Mouse (Mus musculus) liver, embryonic 13.5 days (tissue): ENCODE data around the gene Fmo6. TPM values are rescaled to one million over a fixed set of nuclear protein-coding genes. Genes with fewer than 3 reads are reported as not detected.

ENCODE experiments used
- ATAC-seq: fragments of 200-750 bp; cut with Nextera tagmentation; 2 replicates; pipeline ENCODE4 v1.8.0; 2017; ENCODE audit warnings: low read depth, mild to moderate bottlenecking, moderate number of reproducible peaks, moderate library complexity
- DNase-seq: peaks from one replicate; pipeline ENCODE4 v3.0.0; 2022
- H3K27ac ChIP-seq: fragments of 300-500 bp; sonication (generic); 2 replicates; pipeline ENCODE4 v1.5.1; 2015; ENCODE audit warnings: moderate library complexity, mild to moderate bottlenecking, inconsistent platforms
- H3K27me3 ChIP-seq: fragments of 300-500 bp; sonication (generic); 2 replicates; pipeline ENCODE4 v1.6.1; 2015; ENCODE audit warnings: mild to moderate bottlenecking, inconsistent platforms
- H3K36me3 ChIP-seq: fragments of 300-500 bp; sonication (generic); 2 replicates; pipeline ENCODE4 v1.6.1; 2015; ENCODE audit warnings: mild to moderate bottlenecking, inconsistent platforms
- H3K4me1 ChIP-seq: fragments of 300-500 bp; sonication (generic); replicated peaks from 2 replicates; pipeline ENCODE4 v1.6.1; 2015; ENCODE audit warnings: inconsistent platforms
- H3K4me2 ChIP-seq: fragments of 300-500 bp; sonication (generic); 2 replicates; pipeline ENCODE4 v1.6.1; 2015; ENCODE audit warnings: inconsistent platforms, mild to moderate bottlenecking, moderate library complexity
- H3K4me3 ChIP-seq: fragments of 300-500 bp; sonication (generic); replicated peaks from 2 replicates; pipeline ENCODE4 v1.5.1; 2015; ENCODE audit warnings: mild to moderate bottlenecking, inconsistent platforms
- H3K9ac ChIP-seq: fragments of 300-500 bp; sonication (generic); 2 replicates; pipeline ENCODE4 v1.6.1; 2015; ENCODE audit warnings: mild to moderate bottlenecking, inconsistent platforms
- H3K9me3 ChIP-seq: fragments of 300-500 bp; sonication (generic); replicated peaks from 2 replicates; pipeline ENCODE4 v1.6.1; 2016; ENCODE audit warnings: inconsistent platforms
- WGBS: fragments of 180-500 bp; shearing (Covaris S2); methylation state at CpG from one replicate; pipeline ENCODE4 v1.1.7; 2015; ENCODE audit not compliant: insufficient replicate concordance; 5-methylcytosine and 5-hydroxymethylcytosine counted together
- polyA plus RNA-seq: library from polyadenylated mRNA; unstranded; fragments of >200 nt; fragmentation: Nextera tagmentation; extraction: Ambion mirVana; gene quantifications from 2 replicates; pipeline ENCODE4 v1.2.1, GENCODE M21; 2015

Gene Fmo6
- polyA plus RNA-seq, 1 experiment from 2014 or later: not detected

GRCm38 (mm10) chr1:162912085-162912484 is 25.2 kb downstream of the Fmo6 start:
- no peak overlapping the region for H3K9ac ChIP-seq
- DNase-seq: no peak
- H3K27ac ChIP-seq: no peak overlapping the region
- no peaks in the 10 kb centered on the region for H3K4me1 ChIP-seq
- H3K9me3 ChIP-seq: no peaks in the 10 kb centered on the region
- H3K4me3 ChIP-seq: no peak overlapping the region
- ATAC-seq: no peak
- H3K36me3 ChIP-seq: no peaks in the 10 kb centered on the region
- H3K4me2 ChIP-seq: no peak overlapping the region
- H3K27me3 ChIP-seq: no peaks in the 10 kb centered on the region

GRCm38 (mm10) chr1:162901879-162902278 is 35.4 kb downstream of the Fmo6 start:
- Histone ChIP-seq H3K36me3 (no peaks in the 10 kb centered on the region), H3K9me3 (no peaks in the 10 kb centered on the region), H3K27me3 (no peaks in the 10 kb centered on the region), H3K27ac (no peak overlapping the region), H3K4me1 (no peaks in the 10 kb centered on the region), H3K4me2 (no peak overlapping the region), H3K4me3 (no peak overlapping the region), H3K9ac (no peak overlapping the region)
- DNase-seq (no peak), ATAC-seq (no peak)
- WGBS: 69% methylated on average over 4 of the region's 4 CpGs

DNA sequence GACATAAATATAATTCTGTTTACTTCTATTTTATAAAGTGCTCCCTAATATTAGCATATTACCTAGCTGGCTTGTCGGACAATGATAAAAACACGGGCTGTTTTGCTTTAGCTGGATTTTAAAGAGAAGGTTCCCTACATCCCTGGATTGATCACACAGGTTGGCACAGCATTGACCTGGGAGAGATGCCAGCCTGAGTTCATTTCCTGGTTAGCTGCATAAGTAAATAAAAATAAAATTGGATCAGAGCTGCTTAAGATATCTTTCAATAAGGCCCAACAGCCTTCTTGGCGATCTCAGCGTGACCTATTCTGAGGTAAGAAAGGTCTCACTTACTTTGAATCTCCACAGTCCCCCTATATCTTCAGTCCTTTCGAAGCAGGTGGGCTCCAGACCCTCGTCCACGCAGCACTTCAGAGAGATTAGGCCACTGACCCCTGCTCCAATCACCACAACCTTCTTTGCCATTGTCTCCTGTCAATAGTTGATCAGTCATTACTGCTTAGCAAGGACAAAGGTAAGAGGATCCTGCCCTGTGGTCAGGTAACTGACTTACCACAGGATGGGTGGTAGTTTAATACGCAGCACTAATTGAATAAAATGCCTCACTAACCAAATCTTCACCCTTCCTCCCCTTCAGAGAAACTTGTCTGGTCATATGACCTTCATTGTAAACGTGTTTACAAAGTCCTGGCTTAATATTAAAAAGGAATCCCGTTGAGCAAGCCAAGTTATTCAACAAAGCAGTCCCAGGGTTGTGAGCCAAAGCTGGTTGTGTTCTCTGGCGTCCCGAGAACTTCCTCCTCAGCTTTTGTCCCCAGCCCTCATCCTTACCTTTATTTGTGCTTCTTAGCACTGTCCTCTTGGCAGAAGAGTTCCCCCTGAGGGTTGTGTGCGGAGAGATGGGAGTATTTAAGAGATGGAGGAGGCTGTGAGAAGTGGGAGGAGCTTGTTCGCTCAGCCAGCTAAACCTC is 39.2 kb downstream of the Fmo6 start, which contains the start of gene Fmo2:
TSS of gene Fmo2 (minus strand) at position 889 of the 974 bp plus-strand sequence.
- DNase-seq: no peak
- WGBS: 56% methylated on average over 14 of the region's 14 CpGs
- Histone ChIP-seq H3K4me1 (no peaks in the 10 kb centered on the region), H3K9ac (no peak within 1 kb of the TSS), H3K4me2 (no peak within 1 kb of the TSS), H3K36me3 (no peaks in the 10 kb centered on the region), H3K27me3 (no peaks in the 10 kb centered on the region), H3K9me3 (no peaks in the 10 kb centered on the region), H3K4me3 (no peak within 1 kb of the TSS), H3K27ac (no peak within 1 kb of the TSS)
- ATAC-seq: no peak

DNA sequence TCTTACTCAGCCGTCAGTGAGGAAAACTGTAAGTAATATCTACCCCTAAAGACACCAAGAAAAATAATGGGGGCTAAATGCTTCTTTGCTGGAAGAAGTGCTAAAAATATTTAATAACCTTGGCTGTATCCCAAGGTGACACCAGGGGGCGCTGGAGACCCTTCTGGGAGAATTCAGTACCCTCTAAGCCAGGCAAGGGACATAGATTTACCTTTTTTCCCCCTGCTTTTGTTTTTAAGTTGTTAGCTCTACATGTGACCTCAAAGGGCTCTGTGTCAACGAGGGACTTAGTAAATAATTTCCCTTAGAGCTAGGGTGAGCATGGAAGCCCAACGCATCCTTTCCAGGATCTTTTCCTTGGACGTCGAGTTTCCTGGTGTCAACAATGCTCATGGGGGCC is 41.4 kb downstream of the Fmo6 start:
- ATAC-seq (no peak), DNase-seq (peak; percentile 20)
- Histone ChIP-seq H3K36me3 (no peaks in the 10 kb centered on the region), H3K9me3 (no peaks in the 10 kb centered on the region), H3K27ac (no peak overlapping the region), H3K4me3 (no peak overlapping the region), H3K4me2 (no peak overlapping the region), H3K9ac (no peak overlapping the region), H3K4me1 (no peaks in the 10 kb centered on the region), H3K27me3 (no peaks in the 10 kb centered on the region)
- 39% methylated on average over 6 of the region's 6 CpGs for WGBS

GRCm38 (mm10) chr1:162893014-162893413 is 44.3 kb downstream of the Fmo6 start:
- DNase-seq (no peak), ATAC-seq (no peak)
- Histone ChIP-seq H3K36me3 (no peaks in the 10 kb centered on the region), H3K9me3 (no peaks in the 10 kb centered on the region), H3K4me3 (no peak overlapping the region), H3K4me1 (no peaks in the 10 kb centered on the region), H3K27me3 (no peaks in the 10 kb centered on the region), H3K4me2 (no peak overlapping the region), H3K27ac (no peak overlapping the region), H3K9ac (no peak overlapping the region)
- 72% methylated on average over 6 of the region's 6 CpGs for WGBS

DNA sequence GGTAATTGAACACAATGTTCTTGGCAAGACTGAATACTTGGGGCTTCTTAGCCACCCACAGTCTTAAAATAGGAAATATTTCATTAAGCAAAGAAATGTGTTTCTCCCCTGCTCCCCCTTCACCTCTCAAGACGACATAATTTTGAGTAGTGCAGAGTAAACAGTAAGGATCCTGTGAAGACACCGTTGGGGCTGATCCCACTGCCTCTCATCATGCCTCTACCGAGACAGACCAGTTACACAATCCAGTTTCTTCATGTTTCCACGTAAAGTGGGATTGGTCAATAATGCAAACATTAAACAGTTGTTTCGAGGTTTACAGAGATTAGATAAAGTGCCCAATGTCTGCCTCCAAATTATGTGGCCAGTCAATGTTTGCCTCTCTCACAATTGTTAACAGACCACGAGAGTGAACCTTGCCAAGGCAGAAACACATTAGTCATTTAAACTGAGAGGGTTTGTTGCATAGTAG is 45.3 kb downstream of the Fmo6 start:
- Histone ChIP-seq H3K27ac (no peak overlapping the region), H3K27me3 (no peaks in the 10 kb centered on the region), H3K9ac (no peak overlapping the region), H3K9me3 (no peaks in the 10 kb centered on the region), H3K4me1 (no peaks in the 10 kb centered on the region), H3K36me3 (no peaks in the 10 kb centered on the region), H3K4me3 (no peak overlapping the region), H3K4me2 (no peak overlapping the region)
- DNase-seq (no peak), ATAC-seq (peak; percentile 55; the same call in 1 of the 2 replicates)
- WGBS: 33% methylated on average over 6 of the region's 6 CpGs

DNA sequence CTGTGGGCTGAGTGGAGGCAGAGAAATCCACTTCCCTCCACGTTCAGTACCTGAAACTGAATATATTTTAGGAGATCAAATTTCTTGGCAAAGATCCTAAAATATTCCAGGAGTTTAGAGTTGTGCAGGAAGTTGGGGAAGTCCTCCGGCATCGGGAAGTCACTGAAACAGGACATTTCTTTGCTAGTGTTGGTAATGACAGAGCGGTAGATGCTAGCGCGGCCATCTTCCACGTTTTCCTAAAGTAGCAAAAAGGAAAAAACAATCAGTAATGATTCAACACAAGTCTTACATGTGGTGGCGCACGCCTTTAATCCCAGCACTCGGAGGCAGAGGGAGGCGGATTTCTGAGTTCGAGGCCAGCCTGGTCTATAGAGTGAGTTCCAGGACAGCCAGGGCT is 48.7 kb downstream of the Fmo6 start:
- Histone ChIP-seq H3K27me3 (no peaks in the 10 kb centered on the region), H3K4me2 (no peak overlapping the region), H3K4me3 (no peak overlapping the region), H3K4me1 (no peaks in the 10 kb centered on the region), H3K36me3 (no peaks in the 10 kb centered on the region), H3K9me3 (no peaks in the 10 kb centered on the region), H3K9ac (no peak overlapping the region), H3K27ac (no peak overlapping the region)
- DNase-seq (no peak), ATAC-seq (no peak)
- 77% methylated on average over 12 of the region's 12 CpGs for WGBS

DNA sequence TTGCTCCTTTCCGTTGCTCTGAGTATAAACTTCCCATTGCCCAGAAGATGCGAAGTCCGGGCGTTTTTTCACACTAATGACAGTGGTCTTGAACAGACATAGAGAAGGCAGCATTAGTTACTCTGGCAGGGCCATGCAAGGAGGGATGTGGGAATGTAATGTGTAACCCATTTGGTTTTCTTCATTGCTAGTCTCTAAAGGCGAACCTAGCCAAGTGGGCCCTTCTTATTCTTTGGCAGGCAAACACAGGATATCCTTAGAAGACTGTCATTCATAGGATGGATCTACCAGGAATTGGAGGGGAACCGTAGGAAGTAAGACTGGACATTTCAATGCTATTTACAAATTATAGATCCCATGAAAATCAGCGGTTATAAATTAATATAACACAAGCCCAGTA is 49.7 kb downstream of the Fmo6 start:
- no peak overlapping the region for H3K4me2 ChIP-seq
- H3K27me3 ChIP-seq: no peaks in the 10 kb centered on the region
- WGBS: 73% methylated on average over 7 of the region's 7 CpGs
- no peak overlapping the region for H3K9ac ChIP-seq
- H3K4me1 ChIP-seq: no peaks in the 10 kb centered on the region
- H3K4me3 ChIP-seq: no peak overlapping the region
- no peaks in the 10 kb centered on the region for H3K36me3 ChIP-seq
- no peaks in the 10 kb centered on the region for H3K9me3 ChIP-seq
- no peak overlapping the region for H3K27ac ChIP-seq
- ATAC-seq (no peak), DNase-seq (no peak)

- ATAC-seq (no peak), DNase-seq (no peak)
- Histone ChIP-seq H3K36me3 (no peaks in the 10 kb centered on the region), H3K27ac (no peak overlapping the region), H3K4me3 (no peak overlapping the region), H3K9ac (no peak overlapping the region), H3K27me3 (no peaks in the 10 kb centered on the region), H3K4me2 (no peak overlapping the region), H3K9me3 (no peaks in the 10 kb centered on the region), H3K4me1 (no peaks in the 10 kb centered on the region)
- 73% methylated on average over 11 of the region's 11 CpGs for WGBS
Measured at GRCm38 (mm10) chr1:162886138-162886816, 51.0 kb downstream of the Fmo6 start.

DNA sequence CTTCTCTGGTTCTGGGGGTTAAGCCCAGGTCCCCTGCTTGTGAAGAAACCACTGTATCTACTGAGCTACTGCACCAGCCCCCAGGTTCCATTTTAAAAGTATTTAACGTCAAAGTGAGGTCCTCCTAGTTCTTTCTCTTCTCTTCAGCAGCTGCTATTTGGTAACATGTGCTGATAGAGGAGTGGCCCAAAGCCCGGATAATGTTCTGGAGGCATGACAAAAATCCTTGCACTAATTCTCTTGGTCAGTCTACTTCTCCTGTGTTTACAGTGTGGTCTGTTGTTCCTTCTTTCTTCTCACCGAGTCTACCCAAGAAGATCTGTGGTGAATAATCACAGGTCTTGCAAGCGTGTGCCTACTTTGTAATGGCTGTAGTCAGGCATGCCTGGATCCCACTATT is 54.6 kb downstream of the Fmo6 start:
- DNase-seq: no peak
- no peak for ATAC-seq
- WGBS: 48% methylated on average over 4 of the region's 4 CpGs
- Histone ChIP-seq H3K9ac (no peak overlapping the region), H3K4me3 (no peak overlapping the region), H3K27ac (no peak overlapping the region), H3K4me1 (no peaks in the 10 kb centered on the region), H3K36me3 (no peaks in the 10 kb centered on the region), H3K9me3 (no peaks in the 10 kb centered on the region), H3K27me3 (no peaks in the 10 kb centered on the region), H3K4me2 (no peak overlapping the region)

- no peaks in the 10 kb centered on the region for H3K4me1 ChIP-seq
Measured at GRCm38 (mm10) chr1:162879595-162880369, 57.5 kb downstream of the Fmo6 start.

More at GRCm38 (mm10) chr1:162879595-162880369, 57.5 kb downstream of the Fmo6 start:
- Histone ChIP-seq H3K9me3 (no peaks in the 10 kb centered on the region), H3K27ac (no peak overlapping the region), H3K4me2 (no peak overlapping the region), H3K9ac (no peak overlapping the region), H3K27me3 (no peaks in the 10 kb centered on the region), H3K4me3 (no peak overlapping the region), H3K36me3 (no peaks in the 10 kb centered on the region)
- peak; percentile 9 for DNase-seq
- no peak for ATAC-seq
- WGBS: 30% methylated on average over 11 of the region's 11 CpGs
